Mouse (Mus musculus): ENCODE results near the gene Matk. TPM values are rescaled to one million over a fixed set of nuclear protein-coding genes. Genes with fewer than 3 reads are reported as not detected.
A peak's percentile ranks its signal among the peaks of the same experiment; 100 is the strongest.

Gene Matk
- total and polyA plus RNA-seq, 3 experiments, result 0.48 to 1.5 (median 0.86) TPM

DNA sequence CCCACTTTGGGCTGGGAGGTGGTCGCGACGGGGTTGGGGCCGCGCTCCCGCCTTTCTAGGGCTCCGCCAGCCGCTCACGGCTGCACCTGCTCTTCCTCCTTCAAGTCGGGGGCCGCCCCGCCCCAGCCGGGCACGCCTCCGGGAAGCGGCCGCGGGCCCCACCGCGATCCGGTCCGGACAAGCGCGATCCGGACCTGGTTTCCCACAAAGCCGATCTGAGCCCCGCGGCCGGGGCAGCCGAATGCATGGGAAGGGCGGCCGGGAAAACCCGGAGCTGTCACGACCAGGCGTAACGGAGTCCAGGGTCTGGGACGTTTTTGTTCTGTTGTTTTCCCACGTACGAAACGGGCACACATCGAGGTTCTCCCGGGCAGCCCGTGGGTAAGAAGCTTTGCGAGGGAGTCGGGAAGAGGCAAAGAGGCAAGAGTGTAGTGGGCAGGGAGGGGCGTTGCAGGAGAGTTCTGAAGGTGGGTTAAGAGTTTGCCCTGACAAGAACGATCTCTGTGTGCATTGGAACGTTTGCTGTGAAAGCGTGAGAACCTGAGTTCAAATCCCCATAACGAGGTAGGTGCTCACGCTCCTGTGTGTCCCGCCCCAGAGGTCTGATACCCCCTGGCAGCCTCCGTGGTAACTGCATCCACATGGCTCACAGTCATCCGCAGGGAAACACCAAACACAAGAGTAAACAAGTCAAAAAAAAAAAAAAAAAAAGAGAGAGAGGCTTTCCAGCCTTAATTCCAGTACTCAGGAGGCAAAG, 33.1 kb downstream of the Matk start:
- Histone ChIP-seq H3K4me1 (ENCODE audit: control insufficient read depth, insufficient read depth, low read length) (peaks cover 1% of the 10 kb centered on the region; the same call in 1 of the 2 replicates), H3K27ac (no peak overlapping the region), H3K27me3 (ENCODE audit: control insufficient read depth, insufficient read depth, low read length) (peaks cover 4% of the 10 kb centered on the region; the same call in 1 of the 2 replicates), H3K4me3 (peak overlapping the region; percentile 39), H3K9ac (ENCODE audit: low read depth, low read length) (peak overlapping the region; percentile 47), H3K36me3 (ENCODE audit: control insufficient read depth, insufficient read depth, low read length) (no peaks in the 10 kb centered on the region), H3K79me2 (replicated peaks; ENCODE audit: control insufficient read depth, insufficient read depth, low read length) (no peaks in the 10 kb centered on the region)
- WGBS, result 3% methylated on average over 54 of the region's 54 CpGs
- no peak for TF ChIP-seq EP300 (IDR thresholded peaks at IDR 0.05; ENCODE audit: insufficient read depth, low read depth, low read length)
- no peak for TF ChIP-seq POLR2A (IDR thresholded peaks at IDR 0.05; ENCODE audit: insufficient read depth, low read depth, low read length)
- TF ChIP-seq CTCF (IDR thresholded peaks at IDR 0.05), result no peak
- intact Hi-C loops (cut with DNase I), result loop anchor here (5.0 kb wide), 1 partner anchor 166 kb away; no protein-coding TSS in a partner anchor
- peak; percentile 91 to 97 for DNase-seq

DNA sequence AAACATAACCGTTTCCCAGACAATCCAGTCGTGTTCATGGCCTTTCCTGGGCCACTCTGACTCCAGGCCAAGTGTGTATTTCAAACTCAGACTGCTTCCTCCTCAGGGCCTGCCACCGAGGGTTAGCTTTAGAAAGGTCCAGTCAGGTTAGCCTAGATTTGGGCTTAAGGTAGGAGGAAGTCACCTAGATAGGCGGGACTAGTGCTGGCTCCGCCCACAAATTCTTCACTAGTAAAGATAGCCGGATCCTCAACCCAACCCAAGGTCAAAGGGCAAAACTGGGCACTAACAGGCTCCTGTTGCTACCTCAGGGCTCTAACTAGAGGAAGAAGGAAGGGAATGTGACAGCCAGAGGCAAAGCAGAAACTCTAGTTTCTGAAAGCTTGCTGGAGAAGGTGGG, 33.9 kb downstream of the Matk start:
- no peak overlapping the region for H3K4me3 ChIP-seq
- H3K36me3 ChIP-seq (ENCODE audit: control insufficient read depth, insufficient read depth, low read length), result no peaks in the 10 kb centered on the region
- WGBS, result 51% methylated on average over 6 of the region's 6 CpGs
- peaks cover 4% of the 10 kb centered on the region; the same call in 1 of the 2 replicates for H3K27me3 ChIP-seq (ENCODE audit: control insufficient read depth, insufficient read depth, low read length)
- H3K9ac ChIP-seq (ENCODE audit: low read depth, low read length), result no peak overlapping the region
- intact Hi-C loops (cut with DNase I), result loop anchor here (5.0 kb wide), 1 partner anchor 166 kb away; no protein-coding TSS in a partner anchor
- peaks cover 1% of the 10 kb centered on the region; the same call in 1 of the 2 replicates for H3K4me1 ChIP-seq (ENCODE audit: control insufficient read depth, insufficient read depth, low read length)
- no peaks in the 10 kb centered on the region for H3K79me2 ChIP-seq (replicated peaks; ENCODE audit: control insufficient read depth, insufficient read depth, low read length)
- DNase-seq, result no peak
- no peak for TF ChIP-seq EP300 (IDR thresholded peaks at IDR 0.05; ENCODE audit: insufficient read depth, low read depth, low read length)
- no peak overlapping the region for H3K27ac ChIP-seq

DNA sequence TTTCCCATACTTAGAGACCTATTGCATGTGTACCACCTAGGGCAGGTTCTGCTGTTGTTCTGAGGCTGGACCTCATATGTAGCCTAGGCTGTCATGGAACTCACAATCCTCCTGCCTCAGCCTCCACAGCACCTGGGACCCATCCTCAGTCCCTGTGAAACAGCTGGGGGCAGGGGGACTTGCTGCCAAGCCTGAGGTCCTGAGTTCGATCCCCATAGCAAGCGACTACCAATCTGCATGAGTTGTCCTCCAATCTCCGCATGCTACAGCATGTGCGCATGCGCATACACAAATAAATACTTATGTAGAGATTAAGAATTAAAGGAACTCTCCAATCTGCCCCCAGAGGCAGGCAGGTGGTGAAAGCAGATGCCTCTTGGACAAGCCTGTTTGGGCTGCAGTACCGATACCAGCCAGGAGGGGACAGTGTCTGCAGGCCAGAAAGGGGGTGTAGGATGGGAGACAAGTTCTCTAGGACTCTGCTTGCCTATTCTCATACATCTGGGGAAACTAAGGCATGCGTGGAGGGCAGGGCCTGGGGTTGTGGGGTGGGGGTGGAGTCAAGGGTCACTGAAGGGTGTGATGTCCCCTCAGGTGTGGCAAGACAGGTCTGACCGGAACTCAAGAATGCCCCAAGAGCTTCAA, 34.9 kb downstream of the Matk start:
- Histone ChIP-seq H3K79me2 (replicated peaks; ENCODE audit: control insufficient read depth, insufficient read depth, low read length) (no peaks in the 10 kb centered on the region), H3K27me3 (ENCODE audit: control insufficient read depth, insufficient read depth, low read length) (peaks cover 4% of the 10 kb centered on the region; the same call in 1 of the 2 replicates), H3K36me3 (ENCODE audit: control insufficient read depth, insufficient read depth, low read length) (no peaks in the 10 kb centered on the region), H3K4me1 (ENCODE audit: control insufficient read depth, insufficient read depth, low read length) (peaks cover 1% of the 10 kb centered on the region; the same call in 1 of the 2 replicates), H3K27ac (no peak overlapping the region), H3K9ac (ENCODE audit: low read depth, low read length) (no peak overlapping the region), H3K4me3 (no peak overlapping the region)
- intact Hi-C loops (cut with DNase I), result loop anchor here (1.0 to 5.0 kb wide), 3 partner anchors 19 to 165 kb away; partner anchors contain the start of gene Gipc3
- DNase-seq, result peak in 1 of 2 experiments; percentile 73
- 57% methylated on average over 8 of the region's 8 CpGs for WGBS
- no peak for TF ChIP-seq EP300 (IDR thresholded peaks at IDR 0.05; ENCODE audit: insufficient read depth, low read depth, low read length)
- TF ChIP-seq CTCF (IDR thresholded peaks at IDR 0.05), result peak; percentile 84

DNA sequence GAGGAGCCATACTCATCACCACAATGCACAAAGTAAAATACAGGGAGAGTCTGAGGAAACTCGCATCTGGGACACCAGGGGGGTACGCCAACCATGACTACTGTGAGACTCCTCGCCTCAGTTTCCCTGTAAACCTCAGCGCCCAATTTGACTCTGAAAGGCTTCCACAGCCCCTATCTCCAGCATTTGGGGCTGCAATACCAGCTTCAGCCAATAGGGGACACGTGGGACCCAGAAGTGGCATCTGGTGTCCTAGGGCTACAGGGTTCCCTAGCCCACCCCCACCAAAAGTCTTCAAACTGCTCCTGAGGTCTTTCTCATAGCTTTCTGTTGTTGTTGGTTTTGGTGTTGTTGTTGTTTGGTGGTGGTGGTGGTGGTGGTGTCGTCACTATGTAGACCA, 35.9 kb downstream of the Matk start:
- Histone ChIP-seq H3K36me3 (ENCODE audit: control insufficient read depth, insufficient read depth, low read length) (no peaks in the 10 kb centered on the region), H3K9ac (ENCODE audit: low read depth, low read length) (no peak overlapping the region), H3K4me1 (ENCODE audit: control insufficient read depth, insufficient read depth, low read length) (peaks cover 2% of the 10 kb centered on the region), H3K4me3 (no peak overlapping the region), H3K79me2 (replicated peaks; ENCODE audit: control insufficient read depth, insufficient read depth, low read length) (no peaks in the 10 kb centered on the region; the same call in 1 of the 2 replicates), H3K27me3 (ENCODE audit: control insufficient read depth, insufficient read depth, low read length) (peaks cover 3% of the 10 kb centered on the region; the same call in 1 of the 2 replicates), H3K27ac (no peak overlapping the region)
- TF ChIP-seq CTCF (IDR thresholded peaks at IDR 0.05) (peak; percentile 70), EP300 (IDR thresholded peaks at IDR 0.05; ENCODE audit: insufficient read depth, low read depth, low read length) (no peak), POLR2A (IDR thresholded peaks at IDR 0.05; ENCODE audit: insufficient read depth, low read depth, low read length) (no peak)
- no peak for DNase-seq
- intact Hi-C loops (cut with DNase I), result loop anchor here (2.0 to 5.0 kb wide), 2 partner anchors 54 to 164 kb away; partner anchors contain the start of gene Gipc3
- WGBS, result 25% methylated on average over 6 of the region's 6 CpGs

DNA sequence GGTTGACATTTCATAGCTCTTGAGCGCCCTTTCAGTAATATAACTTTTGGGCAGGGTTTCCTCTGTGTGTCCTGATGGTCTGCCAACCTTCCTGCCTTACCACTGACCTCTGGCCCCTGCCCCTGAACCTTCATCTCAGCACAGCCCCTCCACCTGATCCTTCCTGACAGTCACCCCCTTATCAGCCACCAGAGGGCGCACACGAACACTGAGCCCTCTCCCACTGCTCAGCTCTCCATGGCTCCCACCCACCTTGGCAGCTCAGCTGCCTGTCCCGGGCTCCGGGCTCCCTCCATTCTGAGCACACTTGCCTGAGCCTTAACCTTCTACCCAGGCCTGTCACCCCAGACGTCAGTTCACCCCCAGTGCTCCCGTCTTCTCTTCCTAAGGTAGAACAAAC, 36.5 kb downstream of the Matk start:
- Histone ChIP-seq H3K4me3 (no peak overlapping the region), H3K27me3 (ENCODE audit: control insufficient read depth, insufficient read depth, low read length) (peaks cover 2% of the 10 kb centered on the region; the same call in 1 of the 2 replicates), H3K9ac (ENCODE audit: low read depth, low read length) (no peak overlapping the region), H3K79me2 (replicated peaks; ENCODE audit: control insufficient read depth, insufficient read depth, low read length) (no peaks in the 10 kb centered on the region; the same call in 1 of the 2 replicates), H3K4me1 (ENCODE audit: control insufficient read depth, insufficient read depth, low read length) (peaks cover 5% of the 10 kb centered on the region), H3K36me3 (ENCODE audit: control insufficient read depth, insufficient read depth, low read length) (no peaks in the 10 kb centered on the region), H3K27ac (no peak overlapping the region)
- peak; percentile 94; the same call in 1 of the 2 replicates for TF ChIP-seq CTCF (IDR thresholded peaks at IDR 0.05)
- 0 out of 2 replicates have a peak, but pooled peaks have one; percentile 49 for TF ChIP-seq EP300 (IDR thresholded peaks at IDR 0.05; ENCODE audit: insufficient read depth, low read depth, low read length)
- TF ChIP-seq POLR2A (IDR thresholded peaks at IDR 0.05; ENCODE audit: insufficient read depth, low read depth, low read length), result no peak
- WGBS, result 7% methylated on average over 7 of the region's 7 CpGs
- intact Hi-C loops (cut with DNase I), result loop anchor here (1.0 to 5.0 kb wide), 3 partner anchors 16 to 163 kb away; partner anchors contain the start of gene Gipc3
- peak; percentile 66 to 77 for DNase-seq
